14 mouse cellular contexts compared by ENCODE assay signal in genomic region chr7:28862817-28863499, GRCm38 (mm10). TPM values are rescaled to one million over a fixed set of nuclear protein-coding genes. Genes with fewer than 3 reads are reported as not detected.
DNase-seq lines count a peak whose midpoint lies in the region; ATAC-seq lines count a peak whose summit lies in the region.
"Had no signal": no experiment of that assay in that cellular context is flagged by ENCODE, and none has a peak within 500 bp of the region (broad histone marks: within the 10 kb centered on the region; RNA-seq: fewer than 3 reads in every experiment).

No protein-coding gene starts in this region.

- H3K9ac ChIP-seq in stomach, embryonic 15.5 days, result no peak overlapping the region
- H3K9ac ChIP-seq in forebrain, embryonic 11.5 days (ENCODE audit: low read length), result no peak overlapping the region
- H3K9ac ChIP-seq: heart, embryonic 13.5 days; liver, embryonic 13.5 days; neural tube, embryonic 12.5 days had no signal

- peak; percentile 14 for DNase-seq in heart, postnatal 4 days
- DNase-seq in heart, adult 9 months (ENCODE audit: low spot score in 2 of 2), result no peak
- DNase-seq in frontal cortex, adult 2 months (ENCODE audit: extremely low spot score in 1 of 2, low spot score in 1 of 2), result peak; percentile 57 to 77
- DNase-seq in left cerebral cortex, adult 9 months (ENCODE audit: low spot score in 2 of 2), result peak; percentile 65 to 71
- no peak for DNase-seq in urinary bladder, postnatal 25 days (ENCODE audit: low spot score)
- no peak for DNase-seq in forebrain, embryonic 11.5 days (ENCODE audit: low spot score)
- no peak for DNase-seq in kidney, adult 18-20 months
- DNase-seq: cerebellum, adult 8-10 months; liver, embryonic 13.5 days had no signal

- 0 out of 2 replicates have a peak, but pooled peaks have one; percentile 28 for ATAC-seq in stomach, embryonic 15.5 days (ENCODE audit: insufficient read depth, low FRiP score, low read depth)
- no peak for ATAC-seq in forebrain, embryonic 11.5 days (replicated peaks; ENCODE audit: low FRiP score)

- H3K4me2 ChIP-seq in stomach, embryonic 15.5 days, result no peak overlapping the region
- H3K4me2 ChIP-seq in forebrain, embryonic 11.5 days (ENCODE audit: low read depth, low read length, severe bottlenecking), result no peak overlapping the region
- H3K4me2 ChIP-seq: heart, embryonic 13.5 days; liver, embryonic 13.5 days; neural tube, embryonic 12.5 days had no signal

- H3K4me1 ChIP-seq in stomach, embryonic 15.5 days, result peaks cover 20% of the 10 kb centered on the region
- peaks cover 5% of the 10 kb centered on the region for H3K4me1 ChIP-seq in forebrain, embryonic 11.5 days (replicated peaks; ENCODE audit: control insufficient read depth, insufficient read depth, low read length)

- WGBS in stomach, embryonic 15.5 days, result 69% methylated on average over 15 of the region's 15 CpGs
- WGBS in forebrain, embryonic 11.5 days, result 87% methylated on average over 15 of the region's 15 CpGs

- H3K4me3 ChIP-seq in stomach, embryonic 15.5 days (replicated peaks), result no peak overlapping the region
- H3K4me3 ChIP-seq in forebrain, embryonic 11.5 days (ENCODE audit: low read depth, low read length), result no peak overlapping the region
- H3K4me3 ChIP-seq: forebrain, embryonic 10.5 days; heart, embryonic 13.5 days; liver, embryonic 13.5 days; megakaryocyte, embryonic 14.5 days; neural tube, embryonic 12.5 days had no signal

- no peaks in the 10 kb centered on the region for H3K27me3 ChIP-seq in stomach, embryonic 15.5 days (replicated peaks)
- H3K27me3 ChIP-seq in forebrain, embryonic 11.5 days (ENCODE audit: control insufficient read depth, insufficient read depth, low read length), result no peaks in the 10 kb centered on the region
- H3K27me3 ChIP-seq: heart, embryonic 13.5 days; liver, embryonic 13.5 days; neural tube, embryonic 12.5 days had no signal

- no peaks in the 10 kb centered on the region for H3K36me3 ChIP-seq in stomach, embryonic 15.5 days
- no peaks in the 10 kb centered on the region for H3K36me3 ChIP-seq in forebrain, embryonic 11.5 days (ENCODE audit: control insufficient read depth, insufficient read depth, low read length)
- H3K36me3 ChIP-seq: forebrain, embryonic 10.5 days; heart, embryonic 13.5 days; liver, embryonic 13.5 days; neural tube, embryonic 12.5 days had no signal

- H3K27ac ChIP-seq in stomach, embryonic 15.5 days, result no peak overlapping the region
- no peak overlapping the region for H3K27ac ChIP-seq in forebrain, embryonic 11.5 days (ENCODE audit: low read depth, low read length)
- H3K27ac ChIP-seq: forebrain, embryonic 10.5 days; liver, embryonic 13.5 days; neural tube, embryonic 12.5 days had no signal

- no peaks in the 10 kb centered on the region for H3K9me3 ChIP-seq in stomach, embryonic 15.5 days
- H3K9me3 ChIP-seq in forebrain, embryonic 11.5 days (ENCODE audit: control insufficient read depth, low read length), result no peaks in the 10 kb centered on the region; the same call in 1 of the 2 replicates

RNA-seq across cellular contexts. Expression of gene Lgals7, which starts 0.7 kb away (rescaled TPM):
- total RNA-seq in heart, postnatal 4 days (2021), result 1 to 10 TPM; 1.4 to 4.4 TPM
- 0.70 and 0.80 TPM in 2 replicates for polyA plus RNA-seq in frontal cortex, adult 2 months (2012; rRNA removed)
- polyA plus RNA-seq in stomach, embryonic 15.5 days (2015; fragmentation: Nextera tagmentation; extraction: Ambion mirVana), result 2.2 TPM in 2 replicates
- 0.52 and 0.88 TPM in 2 replicates for polyA plus RNA-seq in forebrain, embryonic 11.5 days (2014; fragmentation: Nextera tagmentation; extraction: Ambion mirVana)

RNA-seq across cellular contexts. Expression of gene Capn12, which starts 18.3 kb away (rescaled TPM):
- total RNA-seq in heart, postnatal 4 days (2021), result under 1 TPM; 0.31 to 0.83 TPM
- polyA plus RNA-seq in frontal cortex, adult 2 months (2012; rRNA removed), result 0.71 and 1.00 TPM in 2 replicates
- 0.34 and 0.45 TPM in 2 replicates for polyA plus RNA-seq in stomach, embryonic 15.5 days (2015; fragmentation: Nextera tagmentation; extraction: Ambion mirVana)
- polyA plus RNA-seq in forebrain, embryonic 11.5 days (2014; fragmentation: Nextera tagmentation; extraction: Ambion mirVana), result 0.60 and 0.69 TPM in 2 replicates

RNA-seq across cellular contexts. Expression of gene Lgals4, which starts 29.3 kb away (rescaled TPM):
- total RNA-seq in heart, postnatal 4 days (2021), result 10 to 100 TPM; 17.8 to 20.8 TPM
- 10.7 and 13.4 TPM in 2 replicates for polyA plus RNA-seq in frontal cortex, adult 2 months (2012; rRNA removed)
- 340 and 467 TPM in 2 replicates for polyA plus RNA-seq in stomach, embryonic 15.5 days (2015; fragmentation: Nextera tagmentation; extraction: Ambion mirVana)
- 1.1 and 1.7 TPM in 2 replicates for polyA plus RNA-seq in forebrain, embryonic 11.5 days (2014; fragmentation: Nextera tagmentation; extraction: Ambion mirVana)

RNA-seq across cellular contexts. Expression of gene Ech1, which starts 37.9 kb away (rescaled TPM):
- total RNA-seq in heart, postnatal 4 days (2021), result 100 to 1,000 TPM; 647 to 783 TPM
- polyA plus RNA-seq in frontal cortex, adult 2 months (2012; rRNA removed), result 93.7 and 106 TPM in 2 replicates
- polyA plus RNA-seq in stomach, embryonic 15.5 days (2015; fragmentation: Nextera tagmentation; extraction: Ambion mirVana), result 175 and 195 TPM in 2 replicates
- polyA plus RNA-seq in forebrain, embryonic 11.5 days (2014; fragmentation: Nextera tagmentation; extraction: Ambion mirVana), result 70.6 and 74.0 TPM in 2 replicates

RNA-seq across cellular contexts. Expression of gene Hnrnpl, which starts 54.6 kb away (rescaled TPM):
- total RNA-seq in heart, postnatal 4 days (2021), result 100 to 1,000 TPM; 549 to 557 TPM
- polyA plus RNA-seq in frontal cortex, adult 2 months (2012; rRNA removed), result 391 and 418 TPM in 2 replicates
- 239 and 240 TPM in 2 replicates for polyA plus RNA-seq in stomach, embryonic 15.5 days (2015; fragmentation: Nextera tagmentation; extraction: Ambion mirVana)
- polyA plus RNA-seq in forebrain, embryonic 11.5 days (2014; fragmentation: Nextera tagmentation; extraction: Ambion mirVana), result 338 and 382 TPM in 2 replicates

Comparison
In these comparisons a context has a peak if more than half of its experiments do, and no peak if none do; other contexts are left out.
1. DNase-seq: peak in heart, postnatal 4 days (single experiment), frontal cortex, adult 2 months (2 of 2) and left cerebral cortex, adult 9 months (2 of 2); none in heart, adult 9 months (0 of 2), urinary bladder, postnatal 25 days (single experiment), forebrain, embryonic 11.5 days (single experiment) and kidney, adult 18-20 months (single experiment).
2. RNA of gene Lgals4, which starts 29.3 kb away (polyA plus RNA-seq): 340 to 467 TPM in stomach, embryonic 15.5 days; 10.7 to 13.4 TPM in frontal cortex, adult 2 months and 1.1 to 1.7 TPM in forebrain, embryonic 11.5 days; every median in the first group is over 10 times any median in the second.